Mouse (Mus musculus) liver, embryonic 16.5 days (tissue): Measurements from ENCODE around the gene Zbtb7a. TPM values are rescaled to one million over a fixed set of nuclear protein-coding genes. Genes with fewer than 3 reads are reported as not detected.
"Not testable (repeated sequence)": the region's sequence is repeated elsewhere in the genome, so short reads cannot be mapped to it uniquely, and the experiment has no call there.

Experiments used
- ATAC-seq: fragments of 200-750 bp; cut with Nextera tagmentation; 2 replicates; pipeline ENCODE4 v1.8.0; 2017; ENCODE audit warnings: low read depth, mild to moderate bottlenecking, moderate number of reproducible peaks, moderate library complexity
- H3K27ac ChIP-seq: fragments of 300-500 bp; sonication (generic); 2 replicates; pipeline ENCODE4 v1.5.1; 2014; ENCODE audit warnings: mild to moderate bottlenecking, low read length
- H3K27me3 ChIP-seq: fragments of 300-500 bp; sonication (generic); 2 replicates; pipeline ENCODE4 v1.6.1; 2014; ENCODE audit warnings: low read depth, low read length, mixed read lengths; ENCODE audit not compliant: control insufficient read depth, insufficient read depth
- H3K36me3 ChIP-seq: fragments of 300-500 bp; sonication (generic); 2 replicates; pipeline ENCODE4 v1.6.1; 2014; ENCODE audit warnings: mild to moderate bottlenecking; ENCODE audit not compliant: control insufficient read depth, insufficient read depth
- H3K4me1 ChIP-seq: fragments of 300-500 bp; sonication (generic); 2 replicates; pipeline ENCODE4 v1.6.1; 2014; ENCODE audit warnings: low read depth, low read length, mixed read lengths; ENCODE audit not compliant: control insufficient read depth
- H3K4me2 ChIP-seq: fragments of 300-500 bp; sonication (generic); 2 replicates; pipeline ENCODE4 v1.6.1; 2014; ENCODE audit warnings: low read depth, low read length, mixed read lengths
- H3K4me3 ChIP-seq: fragments of 300-500 bp; sonication (generic); 2 replicates; pipeline ENCODE4 v1.5.1; 2014; ENCODE audit warnings: low read depth, mild to moderate bottlenecking, low read length
- H3K9ac ChIP-seq: fragments of 300-500 bp; sonication (generic); 2 replicates; pipeline ENCODE4 v1.6.1; 2014; ENCODE audit warnings: low read depth, low read length
- H3K9me3 ChIP-seq: fragments of 300-500 bp; sonication (generic); replicated peaks from 2 replicates; pipeline ENCODE4 v1.6.1; 2016; ENCODE audit warnings: low read length; ENCODE audit not compliant: control insufficient read depth
- WGBS: fragments of 180-500 bp; shearing (Covaris S2); extraction: QIAGEN DNeasy Blood & Tissue Kit; methylation state at CpG from one replicate; pipeline ENCODE4 v1.1.7; 2014; ENCODE audit not compliant: insufficient replicate concordance; 5-methylcytosine and 5-hydroxymethylcytosine counted together
- polyA plus RNA-seq: library from polyadenylated mRNA; unstranded; fragments of >200 nt; fragmentation: Nextera tagmentation; extraction: Ambion mirVana; gene quantifications from 2 replicates; pipeline ENCODE4 v1.2.1, GENCODE M21; 2015

Zbtb7a gene
- polyA plus RNA-seq, 1 experiment from 2014 or later = 35.0 TPM

DNA sequence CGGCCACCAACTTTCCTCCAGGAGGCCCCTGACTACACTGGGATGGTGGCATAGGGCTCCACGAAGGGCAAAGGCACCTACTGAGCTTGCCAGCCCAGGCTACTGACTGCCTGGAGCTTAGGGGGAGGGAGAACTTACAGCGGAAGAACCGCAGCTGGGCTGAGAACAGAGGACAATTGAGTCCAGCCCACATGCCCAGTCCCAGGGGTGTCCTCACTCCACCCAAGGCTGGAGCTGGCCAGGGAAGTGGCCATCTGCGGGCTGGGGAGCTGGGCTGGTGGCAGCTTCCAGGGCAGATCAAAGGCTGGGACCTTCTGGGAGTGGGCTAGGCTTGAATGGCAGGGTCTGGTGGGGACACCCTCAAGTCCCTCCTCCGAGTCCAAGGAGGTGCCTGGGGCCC lies 19.7 kb downstream of the Zbtb7a start:
- Histone ChIP-seq H3K27ac (no peak overlapping the region), H3K4me2 (no peak overlapping the region), H3K4me3 (no peak overlapping the region), H3K27me3 (no peaks in the 10 kb centered on the region), H3K9ac (no peak overlapping the region), H3K4me1 (peaks cover 12% of the 10 kb centered on the region), H3K9me3 (no peaks in the 10 kb centered on the region), H3K36me3 (peaks cover 63% of the 10 kb centered on the region)
- no peak for ATAC-seq
- 89% methylated on average over 6 of the region's 6 CpGs for WGBS

DNA sequence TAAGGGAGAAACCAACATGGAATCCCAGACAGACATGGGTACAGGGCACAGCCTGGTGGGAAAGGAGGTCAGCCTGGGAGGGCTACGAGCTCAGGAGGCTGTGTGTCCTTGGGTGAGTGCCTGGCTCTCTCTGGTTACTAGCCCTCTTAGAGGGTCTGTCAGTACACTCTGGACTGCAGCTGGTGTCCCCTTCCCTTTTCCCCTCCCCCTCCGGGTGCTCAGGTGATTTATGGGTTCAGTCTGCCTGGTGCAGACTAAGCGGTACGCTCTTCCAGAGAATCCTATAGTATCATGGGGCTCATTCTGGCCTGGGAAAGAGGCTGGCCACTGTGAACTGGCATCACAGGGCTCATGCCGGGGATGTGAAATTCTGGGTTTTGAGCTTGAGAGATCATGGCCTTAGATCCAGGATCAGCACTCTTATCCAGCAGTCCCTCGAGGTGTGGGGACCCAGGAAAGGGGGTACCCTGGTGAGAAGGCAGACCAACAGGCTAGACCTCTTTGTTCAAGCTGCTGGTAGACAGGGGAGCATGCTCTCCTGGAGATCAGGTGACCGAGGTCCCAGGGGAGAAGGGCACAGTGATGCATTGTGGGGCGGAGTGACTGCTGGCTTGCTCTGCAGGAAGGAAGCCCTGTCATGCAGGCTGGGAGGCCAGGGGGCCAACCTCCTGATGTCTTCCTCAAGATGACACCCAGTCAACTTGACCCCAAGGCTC lies 26.7 kb downstream of the Zbtb7a start:
- Histone ChIP-seq H3K9me3 (no peaks in the 10 kb centered on the region), H3K36me3 (peaks cover 23% of the 10 kb centered on the region), H3K4me1 (peaks cover 31% of the 10 kb centered on the region), H3K27me3 (no peaks in the 10 kb centered on the region), H3K4me3 (no peak overlapping the region), H3K4me2 (no peak overlapping the region), H3K9ac (no peak overlapping the region), H3K27ac (no peak overlapping the region)
- no peak for ATAC-seq
- 66% methylated on average over 8 of the region's 8 CpGs for WGBS

DNA sequence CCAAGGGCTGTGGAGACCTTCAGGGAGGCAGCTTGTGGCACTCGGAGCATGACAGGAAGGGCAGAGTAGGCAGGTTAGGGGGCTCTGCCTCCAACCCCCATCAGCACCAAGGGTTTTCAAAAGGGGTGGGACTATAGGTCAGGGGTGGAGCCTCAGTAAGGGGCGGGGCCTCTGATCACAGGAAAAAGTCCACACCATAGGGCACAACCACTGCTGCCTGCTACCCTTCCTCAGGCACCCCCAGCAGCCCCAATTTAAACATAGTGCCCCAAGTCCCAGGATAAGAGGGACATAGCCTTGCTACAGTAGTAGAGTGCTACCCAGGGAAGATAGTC lies 27.3 kb downstream of the Zbtb7a start:
- 22% methylated on average over 2 of the region's 2 CpGs for WGBS
- ATAC-seq = no peak
- Histone ChIP-seq H3K4me1 (peaks cover 35% of the 10 kb centered on the region), H3K9ac (no peak overlapping the region), H3K9me3 (no peaks in the 10 kb centered on the region), H3K4me3 (no peak overlapping the region), H3K27ac (no peak overlapping the region), H3K36me3 (peaks cover 18% of the 10 kb centered on the region), H3K27me3 (no peaks in the 10 kb centered on the region), H3K4me2 (no peak overlapping the region)

DNA sequence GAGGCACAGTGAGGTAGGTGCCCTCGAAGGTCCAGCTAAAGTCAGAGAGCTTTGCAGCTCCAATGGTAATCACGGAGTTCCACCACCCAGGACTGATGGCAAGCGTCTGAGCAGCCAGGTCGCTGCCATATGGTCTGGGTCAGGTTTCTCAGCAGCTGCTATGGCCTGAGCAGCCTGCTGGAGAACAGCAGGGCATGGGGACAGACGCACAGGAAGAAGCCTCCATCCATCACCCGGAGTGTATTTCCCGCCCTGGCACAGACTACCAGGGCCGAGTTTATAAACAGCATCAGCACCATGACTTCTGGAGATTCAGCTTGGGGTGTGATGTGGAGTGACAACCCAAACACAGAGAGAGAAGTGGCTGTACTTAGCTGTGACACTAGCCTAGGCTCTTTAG lies 30.1 kb downstream of the Zbtb7a start:
- H3K9ac ChIP-seq = no peak overlapping the region
- no peaks in the 10 kb centered on the region for H3K27me3 ChIP-seq
- peaks cover 41% of the 10 kb centered on the region for H3K4me1 ChIP-seq

DNA sequence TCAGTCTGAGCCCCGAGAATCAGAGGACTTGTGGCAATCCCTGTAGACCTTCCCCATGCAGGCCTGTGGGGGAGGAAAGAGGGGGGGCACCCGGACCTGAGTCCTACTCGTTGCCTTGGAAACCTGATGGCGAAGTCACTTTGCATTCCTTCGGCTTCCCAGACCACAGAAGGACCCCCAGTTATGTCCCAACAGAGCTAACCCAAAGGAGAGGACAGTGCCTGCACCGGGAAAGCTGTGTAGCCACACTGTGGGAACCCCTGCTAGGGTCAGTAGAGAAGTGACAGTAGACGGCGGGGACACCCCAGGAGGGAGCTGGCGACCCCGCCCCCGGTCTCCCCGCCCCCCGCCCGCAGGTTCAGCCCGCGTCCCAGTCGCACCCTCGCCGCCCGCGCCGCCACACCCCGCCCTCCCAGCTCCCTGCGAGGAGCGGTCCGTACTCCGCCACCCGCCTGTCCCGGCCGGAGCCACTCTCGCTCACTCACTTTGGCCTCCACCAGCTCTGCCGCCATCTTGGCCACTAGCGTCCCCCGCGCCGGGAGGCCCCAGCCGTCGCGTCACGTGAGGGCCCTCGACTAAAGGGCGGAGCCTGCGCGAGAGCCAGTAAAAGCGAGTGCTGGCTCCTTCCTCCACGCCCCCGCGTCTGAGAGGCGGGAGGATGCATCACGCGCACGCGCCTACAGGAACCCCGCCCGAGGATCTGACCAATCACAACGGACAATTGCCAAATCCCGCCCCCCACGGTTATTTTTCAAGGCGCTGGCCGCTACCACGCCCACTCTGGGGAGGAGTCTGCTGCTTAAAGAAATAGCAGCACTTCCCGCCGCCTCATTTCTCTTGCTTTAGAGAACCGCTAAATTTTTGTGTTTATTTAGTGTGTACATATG lies 32.4 kb downstream of the Zbtb7a start, which contains the start of gene Pias4:
Gene Pias4, minus strand, starts transcription at position 724 of the 887 bp plus-strand sequence.
- H3K27me3 ChIP-seq = no peaks in the 10 kb centered on the region
- H3K9me3 ChIP-seq = no peaks in the 10 kb centered on the region
- H3K27ac ChIP-seq = peak within 1 kb of the TSS; percentile 88
- ATAC-seq = peak; percentile 91
- peaks cover 6% of the 10 kb centered on the region for H3K36me3 ChIP-seq
- peak within 1 kb of the TSS; percentile 88 for H3K4me2 ChIP-seq
- peak within 1 kb of the TSS; percentile 96 for H3K4me3 ChIP-seq
- peaks cover 31% of the 10 kb centered on the region for H3K4me1 ChIP-seq
- WGBS = under 1% methylated on average over 54 of the region's 64 CpGs
- H3K9ac ChIP-seq = peak within 1 kb of the TSS; percentile 96

More for the DNA sequence above, 30.1 kb downstream of the Zbtb7a start:
- Histone ChIP-seq H3K4me3 (no peak overlapping the region), H3K4me2 (no peak overlapping the region), H3K9me3 (no peaks in the 10 kb centered on the region), H3K27ac (no peak overlapping the region), H3K36me3 (peaks cover 10% of the 10 kb centered on the region)
- 80% methylated on average over 8 of the region's 8 CpGs for WGBS
- no peak for ATAC-seq

DNA sequence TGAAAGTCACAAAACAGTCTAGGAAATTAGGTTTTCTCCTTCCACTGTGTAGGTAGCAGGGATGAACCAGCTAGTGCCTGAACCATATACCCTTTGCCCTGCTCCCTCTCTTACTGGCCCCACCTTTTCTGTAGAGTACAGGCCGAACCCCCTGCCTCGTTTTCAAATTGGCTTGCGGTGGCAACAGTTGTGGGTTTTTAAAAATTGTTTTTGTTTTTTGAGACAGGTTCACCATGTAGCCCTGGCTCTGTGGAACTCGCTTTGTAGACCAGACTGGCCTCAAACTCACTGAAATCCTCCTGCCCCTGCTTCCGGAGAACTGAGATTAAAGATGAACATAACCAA lies 33.0 kb downstream of the Zbtb7a start:
- peak; percentile 44 for ATAC-seq
- Histone ChIP-seq H3K36me3 (peaks cover 6% of the 10 kb centered on the region), H3K4me3 (peak overlapping the region; percentile 96), H3K9me3 (no peaks in the 10 kb centered on the region), H3K4me1 (peaks cover 30% of the 10 kb centered on the region), H3K9ac (peak overlapping the region; percentile 68), H3K27ac (peak overlapping the region; percentile 88), H3K4me2 (peak overlapping the region; percentile 87), H3K27me3 (no peaks in the 10 kb centered on the region)
- WGBS = 1% methylated on average over 5 of the region's 5 CpGs

DNA sequence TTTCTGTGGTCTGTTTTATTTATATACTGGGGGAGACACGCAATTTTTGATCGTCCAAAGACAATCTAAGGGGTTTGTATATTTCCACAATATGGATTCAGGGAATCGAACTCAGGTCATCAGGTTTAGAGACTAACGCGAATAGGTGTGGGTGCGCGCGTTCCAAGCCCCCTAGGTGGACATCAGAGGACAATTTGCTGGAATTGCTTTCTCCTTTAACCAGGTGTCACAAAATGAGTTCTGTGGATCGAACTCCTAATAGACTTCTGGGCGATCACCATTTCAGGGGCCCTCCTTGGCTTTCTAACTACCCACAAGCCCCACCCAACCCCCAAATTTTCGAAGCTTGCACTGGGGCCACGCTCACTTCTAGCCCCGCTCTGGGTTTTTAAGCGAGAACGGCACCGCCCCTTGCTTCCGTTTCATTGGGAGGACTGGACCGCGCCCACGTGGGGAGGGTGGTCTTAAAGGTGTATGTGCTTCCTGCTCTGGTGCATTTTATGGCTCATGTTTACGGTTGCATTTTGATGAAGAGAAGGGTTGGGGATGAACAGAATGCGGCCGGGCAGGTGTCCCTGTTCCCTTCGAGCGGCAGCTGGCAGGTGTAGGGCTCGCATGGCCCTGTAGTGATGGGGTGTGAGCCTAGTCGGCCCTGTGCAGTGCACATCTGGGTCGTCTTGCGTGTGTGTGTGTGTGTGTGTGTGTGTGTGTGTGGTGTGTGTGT lies 33.7 kb downstream of the Zbtb7a start:
- peak overlapping the region; percentile 88 for H3K27ac ChIP-seq
- H3K4me1 ChIP-seq = peaks cover 36% of the 10 kb centered on the region
- H3K36me3 ChIP-seq = peaks cover 2% of the 10 kb centered on the region
- WGBS = under 1% methylated on average over 29 of the region's 29 CpGs
- peak; percentile 60 for ATAC-seq
- H3K4me3 ChIP-seq = peak overlapping the region; percentile 96
- H3K9me3 ChIP-seq = no peaks in the 10 kb centered on the region
- H3K27me3 ChIP-seq = no peaks in the 10 kb centered on the region
- peak overlapping the region; percentile 87 for H3K4me2 ChIP-seq
- H3K9ac ChIP-seq = peak overlapping the region; percentile 68

DNA sequence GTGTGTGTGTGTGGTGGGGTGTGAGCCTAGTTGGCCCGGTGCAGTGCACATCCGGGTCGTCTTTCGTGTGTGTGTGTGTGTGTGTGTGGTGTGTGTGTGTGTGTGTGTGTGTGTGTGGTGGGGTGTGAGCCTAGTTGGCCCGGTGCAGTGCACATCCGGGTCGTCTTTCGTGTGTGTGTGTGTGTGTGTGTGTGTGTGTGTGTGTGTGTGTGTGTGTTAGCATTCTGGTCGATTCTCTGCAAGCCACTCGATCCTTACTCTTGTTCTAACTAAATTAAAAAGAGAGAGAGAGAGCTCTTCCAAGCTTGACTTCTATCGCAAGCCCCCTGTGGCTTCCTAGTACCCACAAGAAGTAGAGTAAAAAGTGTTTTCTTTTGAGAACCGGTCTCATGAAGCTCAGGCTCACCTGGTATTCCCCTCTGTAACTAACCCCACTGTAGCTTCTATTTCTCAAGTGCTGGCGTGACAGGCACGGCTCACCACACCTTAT lies 34.4 kb downstream of the Zbtb7a start:
- not testable (repeated sequence) for ATAC-seq, H3K36me3 ChIP-seq, H3K27me3 ChIP-seq, H3K4me3 ChIP-seq, H3K9me3 ChIP-seq
- peak overlapping the region; percentile 22 for H3K9ac ChIP-seq
- H3K27ac ChIP-seq = peak overlapping the region; percentile 72
- H3K4me2 ChIP-seq = peak overlapping the region; percentile 32
- WGBS = 8% methylated on average over 14 of the region's 14 CpGs
- peaks cover 39% of the 10 kb centered on the region for H3K4me1 ChIP-seq
